Mouse (Mus musculus): Measurements from ENCODE around the gene Wscd2.

- TF ChIP-seq CTCF (conservative IDR thresholded peaks at IDR 0.05; ENCODE audit: low read length), result no peak
- TF ChIP-seq POU5F1 (IDR thresholded peaks at IDR 0.05; ENCODE audit: borderline replicate concordance, low read length), result no peak
- TF ChIP-seq NANOG (IDR thresholded peaks at IDR 0.05; ENCODE audit: borderline replicate concordance, low read length), result no peak
These were observed 128.6 kb downstream of the Wscd2 start for GRCm38 (mm10) chr5:113618716-113619115.
